Mouse (Mus musculus) limb, embryonic 12.5 days (tissue): Measurements from ENCODE around the gene Slc37a3. TPM values are rescaled to one million over a fixed set of nuclear protein-coding genes. Genes with fewer than 3 reads are reported as not detected.
"Not testable (repeated sequence)": the region's sequence is repeated elsewhere in the genome, so short reads cannot be mapped to it uniquely, and the experiment has no call there.

Experiments
- ATAC-seq: fragments of 200-750 bp; cut with Nextera tagmentation; 2 replicates; pipeline ENCODE4 v1.8.0; 2017; ENCODE audit warnings: low read depth, moderate TSS enrichment; ENCODE audit not compliant: insufficient number of reproducible peaks, insufficient read depth, low FRiP score, low TSS enrichment
- H3K27ac ChIP-seq: fragments of 300-500 bp; sonication (generic); 2 replicates; pipeline ENCODE4 v1.5.1; 2016; ENCODE audit warnings: mild to moderate bottlenecking, moderate library complexity
- H3K27me3 ChIP-seq: fragments of 300-500 bp; sonication (generic); 2 replicates; pipeline ENCODE4 v1.6.1; 2016; ENCODE audit warnings: mild to moderate bottlenecking, moderate library complexity
- H3K36me3 ChIP-seq: fragments of 300-500 bp; sonication (generic); 2 replicates; pipeline ENCODE4 v1.6.1; 2016; ENCODE audit warnings: mild to moderate bottlenecking, moderate library complexity
- H3K4me1 ChIP-seq: fragments of 300-500 bp; sonication (generic); replicated peaks from 2 replicates; pipeline ENCODE4 v1.6.1; 2016
- H3K4me2 ChIP-seq: fragments of 300-500 bp; sonication (generic); 2 replicates; pipeline ENCODE4 v1.6.1; 2016; ENCODE audit warnings: mild to moderate bottlenecking, moderate library complexity
- H3K4me3 ChIP-seq: fragments of 300-500 bp; sonication (generic); replicated peaks from 2 replicates; pipeline ENCODE4 v1.5.1; 2016; ENCODE audit warnings: mild to moderate bottlenecking
- H3K9ac ChIP-seq: fragments of 300-500 bp; sonication (generic); replicated peaks from 2 replicates; pipeline ENCODE4 v1.6.1; 2016; ENCODE audit warnings: mild to moderate bottlenecking, moderate library complexity
- H3K9me3 ChIP-seq: fragments of 300-500 bp; sonication (generic); 2 replicates; pipeline ENCODE4 v1.6.1; 2016; ENCODE audit warnings: mild to moderate bottlenecking, moderate library complexity
- WGBS: fragments of 180-500 bp; shearing (Covaris S2); methylation state at CpG from one replicate; pipeline ENCODE4 v1.1.7; 2016; 5-methylcytosine and 5-hydroxymethylcytosine counted together
- polyA plus RNA-seq: library from polyadenylated mRNA; unstranded; fragments of >200 nt; fragmentation: Nextera tagmentation; extraction: Ambion mirVana; gene quantifications from 2 replicates; pipeline ENCODE4 v1.2.1, GENCODE M21; 2016

Slc37a3 gene
- polyA plus RNA-seq, 1 experiment from 2014 or later = 55.7 TPM

- H3K9ac ChIP-seq, H3K4me3 ChIP-seq, ATAC-seq, H3K27ac ChIP-seq, H3K4me2 ChIP-seq, H3K9me3 ChIP-seq: not testable (repeated sequence)
- Histone ChIP-seq H3K4me1 (peaks cover 21% of the 10 kb centered on the region), H3K27me3 (peaks cover 13% of the 10 kb centered on the region), H3K36me3 (peaks cover 13% of the 10 kb centered on the region)
- WGBS = 75% methylated on average over 13 of the region's 13 CpGs
Observed at GRCm38 (mm10) chr6:39378161-39378835, 823 bp upstream of the Slc37a3 start.

- Histone ChIP-seq H3K4me3 (peak overlapping the region; percentile 60), H3K4me1 (peaks cover 29% of the 10 kb centered on the region), H3K9ac (peak overlapping the region; percentile 70), H3K9me3 (no peaks in the 10 kb centered on the region), H3K4me2 (peak overlapping the region; percentile 63), H3K27me3 (peaks cover 11% of the 10 kb centered on the region), H3K36me3 (peaks cover 13% of the 10 kb centered on the region), H3K27ac (peak overlapping the region; percentile 26; the same call in 1 of the 2 replicates)
- no peak for ATAC-seq
- 20% methylated on average over 9 of the region's 9 CpGs for WGBS
Observed at GRCm38 (mm10) chr6:39376775-39377174, 700 bp downstream of the Slc37a3 start.

GRCm38 (mm10) chr6:39373301-39373955 is 4.0 kb downstream of the Slc37a3 start:
- WGBS = 60% methylated on average over 4 of the region's 4 CpGs
- ATAC-seq = no peak
- Histone ChIP-seq H3K36me3 (peaks cover 18% of the 10 kb centered on the region), H3K4me2 (no peak overlapping the region), H3K9ac (no peak overlapping the region), H3K4me1 (peaks cover 24% of the 10 kb centered on the region), H3K27me3 (no peaks in the 10 kb centered on the region), H3K4me3 (no peak overlapping the region), H3K9me3 (no peaks in the 10 kb centered on the region), H3K27ac (peak overlapping the region; percentile 2; the same call in 1 of the 2 replicates)

- no peak for ATAC-seq
- peak overlapping the region; percentile 14; the same call in 1 of the 2 replicates for H3K27ac ChIP-seq
- H3K4me2 ChIP-seq = no peak overlapping the region; the same call in 1 of the 2 replicates
- peaks cover 19% of the 10 kb centered on the region for H3K36me3 ChIP-seq
- H3K9me3 ChIP-seq = no peaks in the 10 kb centered on the region
- peaks cover 24% of the 10 kb centered on the region for H3K4me1 ChIP-seq
- 0 out of 2 replicates have a peak overlapping the region, but pooled peaks have one; percentile 23 for H3K9ac ChIP-seq
- H3K27me3 ChIP-seq = no peaks in the 10 kb centered on the region
- WGBS = 49% methylated on average over 7 of the region's 7 CpGs
- H3K4me3 ChIP-seq = no peak overlapping the region
Observed at GRCm38 (mm10) chr6:39372727-39373126, 4.7 kb downstream of the Slc37a3 start.

GRCm38 (mm10) chr6:39372042-39372441 is 5.4 kb downstream of the Slc37a3 start:
- Histone ChIP-seq H3K9ac (no peak overlapping the region), H3K4me1 (peaks cover 24% of the 10 kb centered on the region), H3K4me3 (no peak overlapping the region), H3K27ac (no peak overlapping the region), H3K36me3 (peaks cover 26% of the 10 kb centered on the region), H3K9me3 (no peaks in the 10 kb centered on the region), H3K4me2 (no peak overlapping the region), H3K27me3 (no peaks in the 10 kb centered on the region)
- ATAC-seq = no peak

- Histone ChIP-seq H3K9ac (no peak overlapping the region), H3K4me1 (peaks cover 11% of the 10 kb centered on the region), H3K27me3 (no peaks in the 10 kb centered on the region), H3K27ac (no peak overlapping the region), H3K4me3 (no peak overlapping the region), H3K9me3 (no peaks in the 10 kb centered on the region), H3K4me2 (no peak overlapping the region), H3K36me3 (peaks cover 41% of the 10 kb centered on the region)
- ATAC-seq = no peak
- WGBS = 59% methylated on average over 3 of the region's 3 CpGs
Observed at GRCm38 (mm10) chr6:39369631-39370030, 7.8 kb downstream of the Slc37a3 start.

- H3K36me3 ChIP-seq = peaks cover 70% of the 10 kb centered on the region
- no peak overlapping the region for H3K4me3 ChIP-seq
- no peaks in the 10 kb centered on the region for H3K27me3 ChIP-seq
- H3K4me2 ChIP-seq = no peak overlapping the region
- peaks cover 8% of the 10 kb centered on the region for H3K4me1 ChIP-seq
- H3K9ac ChIP-seq = no peak overlapping the region
- ATAC-seq = no peak
- H3K27ac ChIP-seq = peak overlapping the region; percentile 36; the same call in 1 of the 2 replicates
- H3K9me3 ChIP-seq = no peaks in the 10 kb centered on the region
- 67% methylated on average over 2 of the region's 2 CpGs for WGBS
Observed at GRCm38 (mm10) chr6:39362684-39363083, 14.8 kb downstream of the Slc37a3 start.

GRCm38 (mm10) chr6:39359207-39359606 is 18.3 kb downstream of the Slc37a3 start:
- H3K36me3 ChIP-seq = peaks cover 74% of the 10 kb centered on the region

GRCm38 (mm10) chr6:39348946-39349345 is 28.5 kb downstream of the Slc37a3 start:
- 85% methylated on average over 6 of the region's 6 CpGs for whole genome bisulfite sequencing
- Histone ChIP-seq H3K9me3 (no peaks in the 10 kb centered on the region), H3K27me3 (no peaks in the 10 kb centered on the region), H3K4me1 (peaks cover 24% of the 10 kb centered on the region), H3K4me2 (no peak overlapping the region), H3K9ac (no peak overlapping the region), H3K27ac (0 out of 2 replicates have a peak overlapping the region, but pooled peaks have one; percentile 67), H3K36me3 (peaks cover 76% of the 10 kb centered on the region), H3K4me3 (no peak overlapping the region)
- ATAC-seq = no peak

More at GRCm38 (mm10) chr6:39359207-39359606, 18.3 kb downstream of the Slc37a3 start:
- not testable (repeated sequence) for H3K4me1 ChIP-seq, H3K9me3 ChIP-seq, H3K4me3 ChIP-seq, H3K27me3 ChIP-seq, ATAC-seq, H3K27ac ChIP-seq, H3K4me2 ChIP-seq, H3K9ac ChIP-seq
- WGBS = 96% methylated on average over 9 of the region's 9 CpGs

GRCm38 (mm10) chr6:39347880-39348814 is 29.3 kb downstream of the Slc37a3 start:
- Histone ChIP-seq H3K9me3 (no peaks in the 10 kb centered on the region), H3K4me1 (peaks cover 24% of the 10 kb centered on the region), H3K9ac (peak overlapping the region; percentile 34; the same call in 1 of the 2 replicates), H3K36me3 (peaks cover 76% of the 10 kb centered on the region), H3K4me2 (no peak overlapping the region), H3K4me3 (no peak overlapping the region), H3K27ac (peak overlapping the region; percentile 67), H3K27me3 (no peaks in the 10 kb centered on the region)
- WGBS = 16% methylated on average over 4 of the region's 4 CpGs
- no peak for ATAC-seq
